Mouse (Mus musculus) thymus, adult 2 months (tissue): ENCODE measurements around the gene Xxylt1. TPM values are rescaled to one million over a fixed set of nuclear protein-coding genes. Genes with fewer than 3 reads are reported as not detected.

Experiments used
- DNase-seq: peaks from one replicate; pipeline ENCODE4 v3.0.0; 2021
- H3K27ac ChIP-seq: fragments of 200-500 bp; 2 replicates; pipeline ENCODE4 v1.5.1; 2012; ENCODE audit warnings: low read length, control low read depth; ENCODE audit not compliant: control insufficient read depth, insufficient read depth
- H3K27me3 ChIP-seq: fragments of 200-500 bp; 2 replicates; pipeline ENCODE4 v1.6.1; 2012; ENCODE audit warnings: mild to moderate bottlenecking, low read length, moderate library complexity, mixed read lengths; ENCODE audit not compliant: control insufficient read depth, insufficient read depth
- H3K36me3 ChIP-seq: fragments of 200-500 bp; 2 replicates; pipeline ENCODE4 v1.6.1; 2012; ENCODE audit warnings: mild to moderate bottlenecking, low read length, moderate library complexity; ENCODE audit not compliant: control insufficient read depth, insufficient read depth
- H3K4me1 ChIP-seq: fragments of 200-500 bp; replicated peaks from 2 replicates; pipeline ENCODE4 v1.6.1; 2012; ENCODE audit warnings: low read length; ENCODE audit not compliant: control insufficient read depth, insufficient read depth
- H3K4me3 ChIP-seq: fragments of 200-500 bp; 2 replicates; pipeline ENCODE4 v1.5.1; 2012; ENCODE audit warnings: mild to moderate bottlenecking, low read length, control low read depth, moderate library complexity; ENCODE audit not compliant: control insufficient read depth, insufficient read depth
- CTCF ChIP-seq: fragments of 200-500 bp; IDR thresholded peaks from 2 replicates; pipeline ENCODE4 v1.5.1; 2012; ENCODE audit warnings: mild to moderate bottlenecking, control low read depth, low read length, moderate library complexity, borderline replicate concordance; ENCODE audit not compliant: control insufficient read depth, poor library complexity, insufficient read depth; ENCODE audit errors: extremely low read depth
- POLR2A ChIP-seq: fragments of 200-500 bp; IDR thresholded peaks from 2 replicates; pipeline ENCODE4 v1.6.1; 2012; ENCODE audit warnings: mild to moderate bottlenecking, low read length, control low read depth, moderate library complexity; ENCODE audit not compliant: control insufficient read depth, poor library complexity, insufficient read depth; ENCODE audit errors: extremely low read depth
- WGBS: fragments of 180-500 bp; shearing (Covaris S2); methylation state at CpG from one replicate; pipeline ENCODE4 v1.1.7; 2018; 5-methylcytosine and 5-hydroxymethylcytosine counted together
- polyA plus RNA-seq: library from polyadenylated mRNA; depleted of rRNA; stranded (reverse); fragments of >200 nt; gene quantifications from 2 replicates; pipeline ENCODE4 v1.2.3, GENCODE M21; 2012; rRNA removed

Gene Xxylt1
- polyA plus RNA-seq, 1 experiment = 13.2 TPM

DNA sequence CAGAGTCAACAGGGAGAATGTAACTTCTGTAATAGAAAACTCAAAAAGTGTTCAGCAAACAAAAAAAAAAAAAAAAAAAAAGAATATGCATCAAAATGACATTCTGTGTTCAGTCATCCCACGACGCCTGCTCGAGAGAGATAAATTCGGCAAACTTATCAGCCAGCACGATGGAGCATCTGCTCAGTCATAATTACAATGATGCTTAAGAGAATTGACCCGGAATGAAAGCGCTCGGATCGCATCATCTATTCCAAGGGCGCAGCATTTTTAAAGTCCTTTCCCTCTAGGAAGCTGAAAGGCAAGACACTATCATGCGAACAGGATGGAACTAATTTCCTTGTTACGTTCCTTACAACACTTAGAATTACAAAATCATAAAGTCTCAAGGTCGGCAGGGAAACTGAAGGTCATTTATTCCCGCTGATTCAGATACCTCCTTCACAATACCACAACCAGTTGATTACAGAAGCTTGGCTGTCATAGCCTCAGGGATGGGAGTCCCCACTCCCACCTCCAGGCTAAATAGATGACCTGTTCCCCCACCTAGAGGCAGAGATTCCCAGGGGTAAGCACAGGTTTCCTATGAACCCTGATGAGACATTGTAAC lies 165.5 kb downstream of the Xxylt1 start:
- TF ChIP-seq POLR2A (no peak), CTCF (no peak)
- no peaks in the 10 kb centered on the region for H3K36me3 ChIP-seq
- no peak overlapping the region for H3K27ac ChIP-seq
- no peak for DNase-seq
- H3K4me1 ChIP-seq = no peaks in the 10 kb centered on the region
- no peak overlapping the region for H3K4me3 ChIP-seq
- no peaks in the 10 kb centered on the region for H3K27me3 ChIP-seq
- 97% methylated on average over 14 of the region's 14 CpGs for WGBS

Other genes with a start within 250 kb of the Xxylt1 start
- 21.4 and 25.5 TPM in 2 replicates for gene Acap2, start 119.8 kb upstream of the Xxylt1 start, polyA plus RNA-seq
- gene Ppp1r2, start 193.8 kb upstream of the Xxylt1 start, polyA plus RNA-seq = 31.7 and 43.0 TPM in 2 replicates
- gene Apod, start 233.4 kb upstream of the Xxylt1 start, polyA plus RNA-seq = 4.3 and 6.1 TPM in 2 replicates